8 mouse cellular contexts compared by ENCODE assay signal in genomic region chr13:13953874-13954832, GRCm38 (mm10). TPM values are rescaled to one million over a fixed set of nuclear protein-coding genes. Genes with fewer than 3 reads are reported as not detected.
DNase-seq lines count a peak whose midpoint lies in the region; ATAC-seq and TF ChIP-seq lines count a peak whose summit lies in the region.

TSS of gene B3galnt2 (plus strand) at chr13:13954469.

- peaks cover 13% of the 10 kb centered on the region in 2 experiments; a peak in 3 of 4 replicates for H3K4me1 ChIP-seq in MEL (ENCODE audit: control insufficient read depth in 1 of 2, insufficient read depth in 2 of 2, low read length in 2 of 2)
- H3K4me1 ChIP-seq in cerebellum, adult 2 months (ENCODE audit: control insufficient read depth, insufficient read depth, low read length), result no peaks in the 10 kb centered on the region
- H3K4me1 ChIP-seq in forebrain, postnatal 0 days (ENCODE audit: insufficient read depth), result peaks cover 5% of the 10 kb centered on the region; the same call in 1 of the 2 replicates
- H3K4me1 ChIP-seq in lung, embryonic 15.5 days, result peaks cover 7% of the 10 kb centered on the region; the same call in 1 of the 2 replicates

- H3K79me2 ChIP-seq in MEL (ENCODE audit: control insufficient read depth, insufficient read depth, low read length, poor library complexity), result peaks cover 48% of the 10 kb centered on the region

- no peaks in the 10 kb centered on the region for H3K9me3 ChIP-seq in MEL (replicated peaks; ENCODE audit: insufficient read depth, low read length)
- no peaks in the 10 kb centered on the region for H3K9me3 ChIP-seq in forebrain, postnatal 0 days (ENCODE audit: low read length)
- no peaks in the 10 kb centered on the region for H3K9me3 ChIP-seq in lung, embryonic 15.5 days

- TF ChIP-seq POLR2A in MEL (IDR thresholded peaks at IDR 0.05; ENCODE audit: control insufficient read depth in 1 of 2, insufficient read depth in 1 of 2, low read depth in 1 of 2, low read length in 2 of 2, poor library complexity in 1 of 2), result peak; percentile 92 to 98
- peak; percentile 96 for TF ChIP-seq POLR2A in cerebellum, adult 2 months (IDR thresholded peaks at IDR 0.05; ENCODE audit: borderline replicate concordance, insufficient read depth, low read length)

- H3K27ac ChIP-seq in MEL (ENCODE audit: control insufficient read depth, low read depth, low read length), result peak within 1 kb of the TSS; percentile 76
- peak within 1 kb of the TSS; percentile 4 for H3K27ac ChIP-seq in cerebellum, adult 2 months (ENCODE audit: insufficient read depth, low read length)
- peak within 1 kb of the TSS; percentile 80 for H3K27ac ChIP-seq in forebrain, postnatal 0 days (ENCODE audit: low read depth, low read length)
- H3K27ac ChIP-seq in lung, embryonic 15.5 days, result peak within 1 kb of the TSS; percentile 88

- H3K4me2 ChIP-seq in forebrain, postnatal 0 days (ENCODE audit: low read depth), result peak within 1 kb of the TSS; percentile 77
- peak within 1 kb of the TSS; percentile 84 for H3K4me2 ChIP-seq in lung, embryonic 15.5 days

- peak within 1 kb of the TSS; percentile 87 to 97 for H3K4me3 ChIP-seq in MEL (ENCODE audit: control insufficient read depth in 1 of 2, insufficient read depth in 1 of 2, low read depth in 2 of 2, low read length in 2 of 2)
- peak within 1 kb of the TSS; percentile 70 for H3K4me3 ChIP-seq in cerebellum, adult 2 months (replicated peaks; ENCODE audit: insufficient read depth, low read depth, low read length)
- peak within 1 kb of the TSS; percentile 77 for H3K4me3 ChIP-seq in forebrain, postnatal 0 days (ENCODE audit: low read depth, low read length)
- peak within 1 kb of the TSS; percentile 93 for H3K4me3 ChIP-seq in lung, embryonic 15.5 days

- ATAC-seq in forebrain, postnatal 0 days, result peak; percentile 99
- peak; percentile 99 for ATAC-seq in lung, embryonic 15.5 days (ENCODE audit: borderline replicate concordance, extremely low read depth, low FRiP score, low TSS enrichment)

- H3K27me3 ChIP-seq in MEL (ENCODE audit: control insufficient read depth in 1 of 2, insufficient read depth in 2 of 2, low read length in 2 of 2), result no peaks in the 10 kb centered on the region
- no peaks in the 10 kb centered on the region for H3K27me3 ChIP-seq in cerebellum, adult 2 months (ENCODE audit: control insufficient read depth, insufficient read depth, low read length)
- no peaks in the 10 kb centered on the region for H3K27me3 ChIP-seq in forebrain, postnatal 0 days (ENCODE audit: insufficient read depth, low read length)
- H3K27me3 ChIP-seq in lung, embryonic 15.5 days, result no peaks in the 10 kb centered on the region

- H3K36me3 ChIP-seq in MEL (ENCODE audit: control insufficient read depth in 1 of 2, insufficient read depth in 2 of 2, low read length in 2 of 2), result peaks cover 8 to 29% of the 10 kb centered on the region in 2 experiments; a peak in 3 of 4 replicates
- H3K36me3 ChIP-seq in forebrain, postnatal 0 days (ENCODE audit: insufficient read depth), result no peaks in the 10 kb centered on the region
- no peaks in the 10 kb centered on the region for H3K36me3 ChIP-seq in lung, embryonic 15.5 days

- no peak for TF ChIP-seq RAD21 in MEL (IDR thresholded peaks at IDR 0.05; ENCODE audit: low read depth, low read length)

- under 1% methylated on average over 78 of the region's 78 CpGs for WGBS in cerebellum, adult 2 months
- WGBS in forebrain, postnatal 0 days, result 1% methylated on average over 78 of the region's 78 CpGs
- under 1% methylated on average over 73 of the region's 78 CpGs for WGBS in lung, embryonic 15.5 days

- H3K9ac ChIP-seq in MEL (ENCODE audit: control insufficient read depth, low read depth, low read length, poor library complexity, severe bottlenecking), result peak within 1 kb of the TSS; percentile 87
- peak within 1 kb of the TSS; percentile 58 for H3K9ac ChIP-seq in forebrain, postnatal 0 days
- H3K9ac ChIP-seq in lung, embryonic 15.5 days, result peak within 1 kb of the TSS; percentile 80

- no peak for TF ChIP-seq CTCF in MEL (IDR thresholded peaks at IDR 0.05 in 2 of 3, conservative IDR thresholded peaks at IDR 0.05 in 1 of 3; ENCODE audit: control insufficient read depth in 1 of 3, insufficient read depth in 1 of 3, low read depth in 2 of 3, low read length in 3 of 3, poor library complexity in 1 of 3, severe bottlenecking in 1 of 3)
- TF ChIP-seq CTCF in cerebellum, adult 2 months (IDR thresholded peaks at IDR 0.05; ENCODE audit: borderline replicate concordance, insufficient read depth, low read depth, low read length), result no peak
- TF ChIP-seq CTCF in forebrain, postnatal 0 days (IDR thresholded peaks at IDR 0.05; ENCODE audit: low read depth), result no peak

- DNase-seq in MEL (ENCODE audit: low read depth, low spot score), result peak; percentile 99
- DNase-seq in cerebellum, adult 2 months, result peak; percentile 95 to 99
- DNase-seq in forebrain, postnatal 0 days, result peak; percentile 100
- peak; percentile 94 for DNase-seq in heart, postnatal 4 days
- peak; percentile 98 for DNase-seq in layer of hippocampus, adult 8-10 months (ENCODE audit: low spot score in 2 of 2)
- DNase-seq in ovary, adult 18-20 months (ENCODE audit: low spot score), result peak; percentile 99
- peak; percentile 99 for DNase-seq in thymus, postnatal 0 days (ENCODE audit: low spot score)

- no peak for TF ChIP-seq EP300 in MEL (IDR thresholded peaks at IDR 0.05; ENCODE audit: low read depth in 1 of 2, low read length in 2 of 2)

TF ChIP-seq in MEL, 35 proteins besides CTCF, POLR2A, EP300 and RAD21 (continues in another document):
- TF ChIP-seq SMC3 (IDR thresholded peaks at IDR 0.05; ENCODE audit: low read depth, low read length) (no peak; the same call in 1 of the 2 replicates), GABPA (IDR thresholded peaks at IDR 0.05; ENCODE audit: low read depth, low read length) (no peak), TCF12 (IDR thresholded peaks at IDR 0.05; ENCODE audit: low read depth, low read length) (no peak; the same call in none of the 2 replicates), USF2 (IDR thresholded peaks at IDR 0.05; ENCODE audit: borderline replicate concordance in 1 of 2, insufficient read depth in 1 of 2, low read depth in 1 of 2, low read length in 2 of 2) (no peak), ZKSCAN1 (IDR thresholded peaks at IDR 0.05; ENCODE audit: low read depth, low read length) (no peak), NELFE (IDR thresholded peaks at IDR 0.05; ENCODE audit: low read depth, low read length) (peak; percentile 98), UBTF (IDR thresholded peaks at IDR 0.05; ENCODE audit: borderline replicate concordance, insufficient read depth, low read depth, low read length) (no peak), MEF2A (IDR thresholded peaks at IDR 0.05; ENCODE audit: extremely low read depth, insufficient replicate concordance, low read depth, low read length, poor library complexity, severe bottlenecking) (no peak), ETS1 (IDR thresholded peaks at IDR 0.05; ENCODE audit: low read depth, low read length) (0 out of 2 replicates have a peak, but pooled peaks have one; percentile 5), POLR2AphosphoS5 (IDR thresholded peaks at IDR 0.05; ENCODE audit: borderline replicate concordance, low read depth, low read length) (peak; percentile 76), ZC3H11A (IDR thresholded peaks at IDR 0.05; ENCODE audit: low read depth, low read length) (no peak), JUND (IDR thresholded peaks at IDR 0.05; ENCODE audit: low read depth, low read length) (no peak), CHD1 (IDR thresholded peaks at IDR 0.05; ENCODE audit: low read depth, low read length) (no peak), SIN3A (IDR thresholded peaks at IDR 0.05; ENCODE audit: low read length) (peak; percentile 79), MYB (IDR thresholded peaks at IDR 0.05; ENCODE audit: low read depth, low read length) (no peak), CHD2 (IDR thresholded peaks at IDR 0.05; ENCODE audit: low read length) (no peak), TAL1 (IDR thresholded peaks at IDR 0.05; ENCODE audit: low read length) (no peak), GATA1 (IDR thresholded peaks at IDR 0.05; ENCODE audit: low read depth, low read length) (no peak), ZMIZ1 (IDR thresholded peaks at IDR 0.05; ENCODE audit: low read depth, low read length) (peak; percentile 56), ELF1 (IDR thresholded peaks at IDR 0.05; ENCODE audit: low read depth, low read length) (peak; percentile 80), USF1 (IDR thresholded peaks at IDR 0.05; ENCODE audit: low read depth, low read length) (no peak), BHLHE40 (IDR thresholded peaks at IDR 0.05; ENCODE audit: borderline replicate concordance, low read depth, low read length) (no peak), MAZ (IDR thresholded peaks at IDR 0.05; ENCODE audit: low read depth, low read length) (peak; percentile 50; the same call in 1 of the 2 replicates), MYC (IDR thresholded peaks at IDR 0.05; ENCODE audit: low read depth, low read length) (peak; percentile 85; the same call in 1 of the 2 replicates), MAFK (IDR thresholded peaks at IDR 0.05; ENCODE audit: borderline replicate concordance, low read depth, low read length) (no peak), TBP (IDR thresholded peaks at IDR 0.05; ENCODE audit: low read depth, low read length) (peak; percentile 79; the same call in 1 of the 2 replicates), ZNF384 (IDR thresholded peaks at IDR 0.05; ENCODE audit: low read depth, low read length) (no peak), MXI1 (IDR thresholded peaks at IDR 0.05; ENCODE audit: low read depth, low read length) (peak; percentile 91), NRF1 (IDR thresholded peaks at IDR 0.05; ENCODE audit: insufficient read depth, low read depth, low read length, poor library complexity, severe bottlenecking) (peak; percentile 98), RCOR1 (IDR thresholded peaks at IDR 0.05; ENCODE audit: low read depth, low read length) (no peak; the same call in 1 of the 2 replicates), POLR2AphosphoS2 (IDR thresholded peaks at IDR 0.05; ENCODE audit: low read length) (peak; percentile 98)

RNA-seq across cellular contexts. Expression of gene B3galnt2, which starts in this region (rescaled TPM):
- total RNA-seq in MEL (2012; rRNA removed), result 67.4 and 73.8 TPM in 2 replicates
- polyA plus RNA-seq in MEL (2012; ENCODE audit: insufficient read depth in 1 of 2, insufficient read length in 2 of 2, low read depth in 1 of 2, low replicate concordance in 2 of 2, missing spikeins in 1 of 2), result 10 to 100 TPM in 1 of 2 experiments, not detected in 1; 61.7 TPM
- polyA plus RNA-seq in cerebellum, adult 2 months (2012; rRNA removed), result 25.9 and 26.2 TPM in 2 replicates
- total RNA-seq in forebrain, postnatal 0 days (2014; rRNA removed), result 20.4 and 22.0 TPM in 2 replicates
- polyA plus RNA-seq in forebrain, postnatal 0 days (2015; fragmentation: Nextera tagmentation; extraction: Ambion mirVana), result 5.9 and 9.8 TPM in 2 replicates
- total RNA-seq in heart, postnatal 4 days (2021), result 10 to 100 TPM; 15.2 to 16.2 TPM
- 10 to 100 TPM; 16.1 to 21.5 (median 17.7) TPM for total RNA-seq in layer of hippocampus, adult 8-10 months (2022)
- polyA plus RNA-seq in lung, embryonic 15.5 days (2015; fragmentation: Nextera tagmentation; extraction: Ambion mirVana), result 38.3 and 38.9 TPM in 2 replicates
- polyA plus RNA-seq in thymus, postnatal 0 days (2015; fragmentation: Nextera tagmentation; extraction: Ambion mirVana), result 29.0 and 29.5 TPM in 2 replicates

Comparison
In these comparisons a context has a peak if more than half of its experiments do, and no peak if none do; other contexts are left out.
1. Peak in every context shown above with its lines: DNase-seq, ATAC-seq, H3K4me3 ChIP-seq and H3K27ac ChIP-seq.
2. H3K27ac ChIP-seq: peak in every context shown above with its lines; median percentile 88 in lung, embryonic 15.5 days; 80 in forebrain, postnatal 0 days; 76 in MEL; 4 in cerebellum, adult 2 months.